Mouse (Mus musculus) liver, embryonic 11.5 days (tissue): Measurements from ENCODE around the gene 4930505A04Rik. TPM values are rescaled to one million over a fixed set of nuclear protein-coding genes. Genes with fewer than 3 reads are reported as not detected.
A peak's percentile ranks its signal among the peaks of the same experiment; 100 is the strongest.
"Not testable (repeated sequence)": the region's sequence is repeated elsewhere in the genome, so short reads cannot be mapped to it uniquely, and the experiment has no call there.

Experiments
- ATAC-seq: fragments of 200-750 bp; cut with Nextera tagmentation; replicated peaks from 2 replicates; pipeline ENCODE4 v1.8.0; 2017; ENCODE audit warnings: moderate number of reproducible peaks, mild to moderate bottlenecking, moderate TSS enrichment, moderate library complexity; ENCODE audit not compliant: low FRiP score
- DNase-seq: peaks from one replicate; pipeline ENCODE4 v3.0.0-alpha.2; 2017; ENCODE audit warnings: low spot score
- H3K27ac ChIP-seq: fragments of 300-500 bp; sonication (generic); 2 replicates; pipeline ENCODE4 v1.5.1; 2014; ENCODE audit warnings: mild to moderate bottlenecking, low read depth, low read length, control low read depth
- H3K27me3 ChIP-seq: fragments of 300-500 bp; sonication (generic); replicated peaks from 2 replicates; pipeline ENCODE4 v1.6.1; 2014; ENCODE audit warnings: low read length, mixed read lengths; ENCODE audit not compliant: control insufficient read depth, insufficient read depth
- H3K36me3 ChIP-seq: fragments of 300-500 bp; sonication (generic); 2 replicates; pipeline ENCODE4 v1.6.1; 2014; ENCODE audit warnings: mild to moderate bottlenecking, low read length, moderate library complexity, mixed read lengths; ENCODE audit not compliant: control insufficient read depth, insufficient read depth
- H3K4me1 ChIP-seq: fragments of 300-500 bp; sonication (generic); replicated peaks from 2 replicates; pipeline ENCODE4 v1.6.1; 2014; ENCODE audit warnings: low read length, mixed read lengths; ENCODE audit not compliant: control insufficient read depth, insufficient read depth
- H3K4me2 ChIP-seq: fragments of 300-500 bp; sonication (generic); 2 replicates; pipeline ENCODE4 v1.6.1; 2014; ENCODE audit warnings: mild to moderate bottlenecking, control low read depth, moderate library complexity
- H3K4me3 ChIP-seq: fragments of 300-500 bp; sonication (generic); 2 replicates; pipeline ENCODE4 v1.5.1; 2014; ENCODE audit warnings: low read depth, low read length, control low read depth
- H3K9ac ChIP-seq: fragments of 300-500 bp; sonication (generic); 2 replicates; pipeline ENCODE4 v1.6.1; 2014; ENCODE audit warnings: low read depth, low read length, control low read depth
- H3K9me3 ChIP-seq: fragments of 300-500 bp; sonication (generic); 2 replicates; pipeline ENCODE4 v1.6.1; 2016; ENCODE audit warnings: low read length, inconsistent platforms, mixed read lengths; ENCODE audit not compliant: control insufficient read depth
- WGBS: fragments of 180-500 bp; shearing (Covaris S2); extraction: QIAGEN DNeasy Blood & Tissue Kit; methylation state at CpG from one replicate; pipeline ENCODE4 v1.1.7; 2014; 5-methylcytosine and 5-hydroxymethylcytosine counted together
- polyA plus RNA-seq: library from polyadenylated mRNA; unstranded; fragments of >200 nt; fragmentation: Nextera tagmentation; extraction: Ambion mirVana; gene quantifications from 2 replicates; pipeline ENCODE4 v1.2.1, GENCODE M21; 2014

4930505A04Rik gene
- polyA plus RNA-seq, 1 experiment from 2014 or later: not detected

GRCm38 (mm10) chr11:30471187-30471586 lies 440 bp downstream of the 4930505A04Rik start:
- Histone ChIP-seq H3K9ac (no peak overlapping the region), H3K27ac (no peak overlapping the region), H3K9me3 (no peaks in the 10 kb centered on the region), H3K4me1 (no peaks in the 10 kb centered on the region), H3K4me3 (no peak overlapping the region), H3K27me3 (no peaks in the 10 kb centered on the region), H3K4me2 (peak overlapping the region; percentile 70; the same call in 1 of the 2 replicates), H3K36me3 (no peaks in the 10 kb centered on the region)
- DNase-seq (no peak), ATAC-seq (no peak)
- 71% methylated on average over 8 of the region's 8 CpGs for WGBS

GRCm38 (mm10) chr11:30454331-30454730 lies 17.3 kb downstream of the 4930505A04Rik start:
- H3K4me1 ChIP-seq: no peaks in the 10 kb centered on the region
- H3K9me3 ChIP-seq: no peaks in the 10 kb centered on the region
- DNase-seq (no peak), ATAC-seq (no peak)
- H3K9ac ChIP-seq: no peak overlapping the region
- no peak overlapping the region for H3K4me2 ChIP-seq
- H3K36me3 ChIP-seq: no peaks in the 10 kb centered on the region
- 83% methylated on average over 4 of the region's 4 CpGs for WGBS
- H3K27me3 ChIP-seq: no peaks in the 10 kb centered on the region
- H3K27ac ChIP-seq: no peak overlapping the region
- H3K4me3 ChIP-seq: no peak overlapping the region

GRCm38 (mm10) chr11:30448126-30448525 lies 23.5 kb downstream of the 4930505A04Rik start:
- WGBS: 89% methylated on average over 2 of the region's 2 CpGs
- Histone ChIP-seq H3K9me3 (no peaks in the 10 kb centered on the region), H3K4me2 (no peak overlapping the region), H3K9ac (no peak overlapping the region), H3K36me3 (no peaks in the 10 kb centered on the region), H3K27me3 (no peaks in the 10 kb centered on the region), H3K27ac (no peak overlapping the region), H3K4me1 (no peaks in the 10 kb centered on the region), H3K4me3 (no peak overlapping the region)
- no peak for ATAC-seq
- no peak for DNase-seq

- Histone ChIP-seq H3K27me3 (no peaks in the 10 kb centered on the region), H3K9me3 (no peaks in the 10 kb centered on the region), H3K4me3 (no peak overlapping the region), H3K4me2 (no peak overlapping the region), H3K4me1 (no peaks in the 10 kb centered on the region), H3K27ac (no peak overlapping the region), H3K36me3 (no peaks in the 10 kb centered on the region), H3K9ac (no peak overlapping the region)
- no peak for ATAC-seq
- DNase-seq: no peak
- 85% methylated on average over 1 of the region's 1 CpGs for WGBS
Observed at GRCm38 (mm10) chr11:30447561-30447960, 24.1 kb downstream of the 4930505A04Rik start.

GRCm38 (mm10) chr11:30444192-30444905 lies 27.3 kb downstream of the 4930505A04Rik start:
- not testable (repeated sequence) for DNase-seq, H3K9me3 ChIP-seq, H3K27ac ChIP-seq, ATAC-seq, H3K9ac ChIP-seq, H3K4me3 ChIP-seq, H3K36me3 ChIP-seq, H3K4me1 ChIP-seq, H3K27me3 ChIP-seq, H3K4me2 ChIP-seq
- 81% methylated on average over 12 of the region's 12 CpGs for WGBS

- no peak for ATAC-seq
- Histone ChIP-seq H3K27ac (no peak overlapping the region), H3K36me3 (no peaks in the 10 kb centered on the region), H3K4me1 (no peaks in the 10 kb centered on the region), H3K9ac (no peak overlapping the region), H3K27me3 (no peaks in the 10 kb centered on the region), H3K9me3 (no peaks in the 10 kb centered on the region), H3K4me2 (no peak overlapping the region), H3K4me3 (no peak overlapping the region)
- WGBS: 84% methylated on average over 7 of the region's 8 CpGs
- DNase-seq: no peak
Observed at GRCm38 (mm10) chr11:30443746-30444145, 27.9 kb downstream of the 4930505A04Rik start.

GRCm38 (mm10) chr11:30433256-30433950 lies 38.2 kb downstream of the 4930505A04Rik start:
- no peaks in the 10 kb centered on the region for H3K36me3 ChIP-seq
- no peak overlapping the region for H3K4me3 ChIP-seq
- no peak for DNase-seq
- no peaks in the 10 kb centered on the region for H3K9me3 ChIP-seq
- no peaks in the 10 kb centered on the region for H3K4me1 ChIP-seq
- no peak for ATAC-seq
- H3K9ac ChIP-seq: no peak overlapping the region
- H3K27me3 ChIP-seq: no peaks in the 10 kb centered on the region
- no peak overlapping the region for H3K27ac ChIP-seq
- 77% methylated on average over 2 of the region's 2 CpGs for WGBS
- no peak overlapping the region for H3K4me2 ChIP-seq

- 41% methylated on average over 2 of the region's 2 CpGs for WGBS
- H3K9ac ChIP-seq: no peak overlapping the region
- DNase-seq (no peak), ATAC-seq (no peak)
- no peaks in the 10 kb centered on the region for H3K36me3 ChIP-seq
- H3K4me3 ChIP-seq: no peak overlapping the region
- no peaks in the 10 kb centered on the region for H3K27me3 ChIP-seq
- H3K9me3 ChIP-seq: no peaks in the 10 kb centered on the region
- no peak overlapping the region for H3K4me2 ChIP-seq
- no peaks in the 10 kb centered on the region for H3K4me1 ChIP-seq
- H3K27ac ChIP-seq: no peak overlapping the region
Observed at GRCm38 (mm10) chr11:30405581-30405980, 66.0 kb downstream of the 4930505A04Rik start.
